Mouse (Mus musculus): ENCODE measurements around the gene Madd. TPM values are rescaled to one million over a fixed set of nuclear protein-coding genes. Genes with fewer than 3 reads are reported as not detected.

Madd gene
- polyA plus RNA-seq, 1 experiment from 2014 or later = 16.9 TPM

DNA sequence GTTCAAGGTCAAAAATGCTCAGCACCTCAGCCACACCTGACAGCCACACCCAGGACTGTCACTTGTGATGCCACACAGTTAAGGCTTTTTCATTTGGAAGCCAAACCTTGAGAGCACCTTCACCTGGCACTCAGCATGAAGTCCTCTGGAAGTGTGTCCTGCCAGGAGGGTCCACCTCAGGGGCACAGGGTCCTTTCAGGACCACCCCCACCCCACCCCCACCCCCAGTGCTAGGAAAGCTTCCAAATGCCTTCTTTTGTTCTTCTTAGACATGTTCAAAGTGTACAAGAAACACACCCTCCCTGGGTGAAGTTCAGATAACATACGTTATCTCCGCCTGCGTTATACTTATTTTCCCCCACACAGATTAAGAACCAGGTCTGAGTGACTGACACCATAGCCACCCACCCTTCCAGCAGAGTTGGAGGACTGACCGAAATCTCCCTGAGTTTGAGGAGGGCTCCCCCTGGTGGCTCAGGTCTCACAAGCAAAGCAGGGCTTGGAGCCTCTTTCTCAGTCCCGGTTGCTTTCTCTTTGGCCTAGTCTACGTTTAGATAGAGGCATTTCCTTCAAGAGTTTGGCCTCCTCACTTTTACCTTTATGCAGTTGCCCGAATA lies 82.4 kb downstream of the Madd start:
- H3K27me3 ChIP-seq (ENCODE audit: low read depth, poor library complexity, severe bottlenecking) = no peaks in the 10 kb centered on the region
- no peaks in the 10 kb centered on the region for H3K9me3 ChIP-seq (replicated peaks)
- 18% methylated on average over 7 of the region's 7 CpGs for WGBS
- H3K27ac ChIP-seq (replicated peaks) = no peak overlapping the region
- peaks cover 9% of the 10 kb centered on the region for H3K4me1 ChIP-seq
- DNase-seq (ENCODE audit: low spot score) = peak; percentile 87
- no peaks in the 10 kb centered on the region for H3K36me3 ChIP-seq
- no peak overlapping the region for H3K4me3 ChIP-seq

DNA sequence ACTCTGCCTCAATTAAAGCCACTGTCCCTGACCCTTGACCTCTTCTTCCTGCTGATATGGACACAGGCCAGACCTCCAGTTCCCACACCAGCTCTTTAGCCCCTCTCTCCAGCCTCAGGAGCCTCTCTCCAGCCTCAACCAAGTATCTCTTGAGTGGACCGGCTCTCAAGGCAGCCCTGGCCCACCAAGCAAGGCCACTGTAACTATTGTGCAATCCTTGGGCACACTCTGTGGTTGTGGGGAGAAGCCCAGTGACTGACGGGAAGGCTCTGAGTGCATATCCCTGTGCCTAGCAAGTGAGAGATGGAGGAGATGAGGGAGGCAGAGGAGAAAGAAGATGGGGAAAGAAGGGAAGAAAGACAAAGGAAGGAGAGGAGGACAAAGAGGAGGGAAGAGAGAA lies 85.5 kb downstream of the Madd start:
- Histone ChIP-seq H3K36me3 (no peaks in the 10 kb centered on the region), H3K9me3 (replicated peaks) (no peaks in the 10 kb centered on the region), H3K4me1 (peaks cover 9% of the 10 kb centered on the region), H3K4me3 (no peak overlapping the region), H3K27me3 (ENCODE audit: low read depth, poor library complexity, severe bottlenecking) (no peaks in the 10 kb centered on the region), H3K27ac (replicated peaks) (no peak overlapping the region)
- DNase-seq (ENCODE audit: low spot score) = no peak
- 83% methylated on average over 2 of the region's 2 CpGs for WGBS

DNA sequence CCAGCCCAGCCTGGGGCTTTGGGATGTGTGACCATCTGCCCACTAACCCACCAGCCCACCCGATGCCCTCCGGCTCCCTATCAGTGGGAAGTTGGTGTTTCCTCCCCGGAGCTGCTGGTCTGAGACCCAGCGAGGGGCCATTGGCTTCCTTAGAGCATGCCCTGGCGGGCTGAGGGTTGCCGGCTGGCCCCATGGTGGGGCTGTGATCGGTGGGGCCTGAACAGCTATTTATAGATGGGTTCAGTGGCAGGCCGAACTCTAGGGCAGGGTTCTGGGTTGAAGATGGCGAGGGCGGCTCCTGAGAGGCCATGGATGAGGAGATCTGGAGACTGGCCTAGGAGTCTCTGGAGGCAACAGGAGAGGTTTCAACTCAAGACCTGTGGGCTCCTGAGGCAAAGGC lies 86.6 kb downstream of the Madd start:
- H3K27ac ChIP-seq (replicated peaks) = 0 out of 2 replicates have a peak overlapping the region, but pooled peaks have one; percentile 24
- no peak overlapping the region for H3K4me3 ChIP-seq
- peaks cover 9% of the 10 kb centered on the region for H3K4me1 ChIP-seq
- no peaks in the 10 kb centered on the region for H3K9me3 ChIP-seq (replicated peaks)
- WGBS = 88% methylated on average over 10 of the region's 10 CpGs
- DNase-seq (ENCODE audit: low spot score) = no peak
- no peaks in the 10 kb centered on the region for H3K36me3 ChIP-seq
- H3K27me3 ChIP-seq (ENCODE audit: low read depth, poor library complexity, severe bottlenecking) = no peaks in the 10 kb centered on the region

DNA sequence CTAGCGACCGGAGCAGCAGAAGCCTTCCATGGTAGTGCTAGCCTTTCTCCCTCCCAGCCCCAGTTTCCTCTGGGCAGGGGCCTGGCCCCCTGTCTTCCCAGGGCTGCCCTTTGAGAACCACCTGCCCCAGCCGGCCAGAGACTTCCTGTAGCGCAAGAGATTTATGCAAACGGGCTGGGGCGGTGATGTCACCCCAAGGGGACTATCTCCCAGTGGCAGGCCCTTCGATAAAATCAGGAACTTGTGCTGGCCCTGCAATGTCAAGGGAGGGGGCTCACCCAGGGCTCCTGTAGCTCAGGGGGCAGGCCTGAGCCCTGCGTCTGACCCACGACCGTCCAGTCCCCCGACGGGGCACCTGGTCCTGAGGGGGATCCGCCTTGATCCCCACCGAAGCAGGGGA lies 87.1 kb downstream of the Madd start:
- H3K27ac ChIP-seq (replicated peaks) = no peak overlapping the region
- peaks cover 9% of the 10 kb centered on the region for H3K4me1 ChIP-seq
- DNase-seq (ENCODE audit: low spot score) = no peak
- no peaks in the 10 kb centered on the region for H3K9me3 ChIP-seq (replicated peaks)
- no peaks in the 10 kb centered on the region for H3K36me3 ChIP-seq
- H3K27me3 ChIP-seq (ENCODE audit: low read depth, poor library complexity, severe bottlenecking) = no peaks in the 10 kb centered on the region
- 68% methylated on average over 14 of the region's 14 CpGs for WGBS
- no peak overlapping the region for H3K4me3 ChIP-seq

DNA sequence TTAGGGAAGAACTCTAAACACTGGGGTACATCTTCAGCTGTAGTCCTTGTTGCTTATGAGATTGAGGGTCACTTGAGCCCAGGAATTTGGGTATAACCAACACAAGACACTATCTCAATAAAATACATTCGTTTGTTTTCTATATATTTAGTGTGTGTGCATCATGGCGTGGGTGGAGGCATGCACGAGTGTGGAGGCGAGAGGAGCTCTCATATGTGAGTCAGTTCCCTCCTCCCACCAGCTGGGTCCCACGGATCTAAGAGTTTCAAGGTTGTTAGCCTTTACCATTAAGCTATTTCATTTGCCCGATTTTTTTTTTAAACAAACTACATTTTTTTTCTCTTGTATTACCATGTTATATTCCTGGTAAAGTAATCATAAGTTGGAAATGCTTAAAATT lies 92.8 kb downstream of the Madd start:
- 79% methylated on average over 6 of the region's 6 CpGs for WGBS
- Histone ChIP-seq H3K36me3 (no peaks in the 10 kb centered on the region), H3K4me1 (peaks cover 8% of the 10 kb centered on the region), H3K27me3 (ENCODE audit: low read depth, poor library complexity, severe bottlenecking) (no peaks in the 10 kb centered on the region), H3K4me3 (no peak overlapping the region), H3K27ac (replicated peaks) (no peak overlapping the region), H3K9me3 (replicated peaks) (no peaks in the 10 kb centered on the region)
- DNase-seq (ENCODE audit: low spot score) = no peak

DNA sequence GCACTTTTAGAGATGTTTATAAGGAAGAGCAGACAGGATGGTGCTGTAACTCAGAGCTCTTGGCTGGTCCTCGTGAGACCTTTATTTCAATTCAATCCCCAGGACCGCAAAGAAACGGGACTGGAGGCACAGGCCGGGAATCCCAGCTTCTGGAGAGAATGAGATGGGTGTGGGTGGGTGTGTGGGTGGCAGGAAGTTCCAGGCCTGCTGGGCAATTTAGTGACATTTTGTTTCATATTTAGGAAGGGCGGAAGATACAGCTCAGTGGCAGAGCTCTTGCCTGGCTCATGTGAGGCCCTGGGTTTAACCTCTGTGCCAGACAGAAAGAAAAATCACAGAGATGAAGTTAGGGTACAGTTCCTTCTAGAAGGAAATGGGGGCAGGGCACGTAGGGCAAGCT lies 93.4 kb downstream of the Madd start:
- Histone ChIP-seq H3K4me3 (no peak overlapping the region), H3K27me3 (ENCODE audit: low read depth, poor library complexity, severe bottlenecking) (no peaks in the 10 kb centered on the region), H3K4me1 (peaks cover 9% of the 10 kb centered on the region), H3K27ac (replicated peaks) (no peak overlapping the region), H3K9me3 (replicated peaks) (no peaks in the 10 kb centered on the region), H3K36me3 (no peaks in the 10 kb centered on the region)
- no peak for DNase-seq (ENCODE audit: low spot score)
- WGBS = 83% methylated on average over 6 of the region's 6 CpGs

DNA sequence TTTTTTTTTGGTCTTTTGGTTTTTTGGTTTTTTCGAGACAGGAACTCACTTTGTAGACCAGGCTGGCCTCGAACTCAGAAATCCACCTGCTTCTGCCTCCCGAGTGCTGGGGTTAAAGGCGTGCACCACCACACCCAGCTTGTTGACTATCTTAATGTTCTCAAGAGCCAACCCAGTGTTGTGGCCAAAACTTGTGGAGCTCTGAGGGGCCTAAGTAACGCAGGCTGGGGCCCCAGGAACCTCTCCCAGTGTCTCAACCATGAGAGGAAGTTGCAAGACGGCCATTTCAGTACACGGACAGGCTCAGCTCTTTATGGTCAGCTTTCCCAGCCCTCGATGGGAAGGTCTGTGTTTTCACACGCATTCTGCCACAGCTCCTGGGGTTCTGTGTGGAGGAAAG lies 94.7 kb downstream of the Madd start:
- WGBS = 85% methylated on average over 9 of the region's 9 CpGs
- Histone ChIP-seq H3K9me3 (replicated peaks) (no peaks in the 10 kb centered on the region), H3K4me3 (no peak overlapping the region), H3K27ac (replicated peaks) (no peak overlapping the region), H3K4me1 (peaks cover 9% of the 10 kb centered on the region), H3K27me3 (ENCODE audit: low read depth, poor library complexity, severe bottlenecking) (no peaks in the 10 kb centered on the region), H3K36me3 (no peaks in the 10 kb centered on the region)
- DNase-seq (ENCODE audit: low spot score) = no peak

DNA sequence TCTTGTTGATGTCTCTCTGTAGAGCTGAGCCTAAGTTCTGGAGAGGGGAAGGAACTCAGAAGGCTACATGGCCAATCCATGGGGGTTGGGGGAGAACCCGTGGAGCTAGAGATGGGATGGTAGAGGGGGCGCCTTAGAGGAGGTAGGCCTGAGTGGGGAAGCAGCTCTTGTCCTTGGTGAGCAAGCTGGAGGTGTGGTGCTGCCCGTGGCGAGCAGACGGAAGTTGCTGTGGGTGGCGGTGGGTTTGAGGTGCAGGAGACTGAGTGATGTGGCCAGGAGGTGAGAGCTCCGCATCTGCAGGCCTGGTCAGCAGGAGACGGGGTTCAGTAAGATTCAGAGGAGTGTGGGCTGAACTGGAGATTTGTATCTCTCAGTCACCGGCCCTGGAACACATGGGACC lies 96.2 kb downstream of the Madd start:
- Histone ChIP-seq H3K36me3 (no peaks in the 10 kb centered on the region), H3K4me1 (peaks cover 9% of the 10 kb centered on the region), H3K27me3 (ENCODE audit: low read depth, poor library complexity, severe bottlenecking) (no peaks in the 10 kb centered on the region), H3K4me3 (no peak overlapping the region), H3K27ac (replicated peaks) (no peak overlapping the region), H3K9me3 (replicated peaks) (no peaks in the 10 kb centered on the region)
- DNase-seq (ENCODE audit: low spot score) = no peak
- WGBS = 89% methylated on average over 9 of the region's 9 CpGs

Other genes starting within 250 kb of the Madd start
- gene Celf1, start 243.5 kb downstream of the Madd start, polyA plus RNA-seq (2016; fragmentation: Nextera tagmentation; extraction: Ambion mirVana) = 148 and 158 TPM in 2 replicates
- gene Rapsn, start 148.2 kb downstream of the Madd start, polyA plus RNA-seq (2016; fragmentation: Nextera tagmentation; extraction: Ambion mirVana) = 1.7 and 2.0 TPM in 2 replicates
- 363 TPM in 2 replicates for gene Psmc3, start 129.8 kb downstream of the Madd start, polyA plus RNA-seq (2016; fragmentation: Nextera tagmentation; extraction: Ambion mirVana)
- 20.5 and 26.3 TPM in 2 replicates for gene Slc39a13, start 113.4 kb downstream of the Madd start, polyA plus RNA-seq (2016; fragmentation: Nextera tagmentation; extraction: Ambion mirVana)
- 3.6 and 5.6 TPM in 2 replicates for gene Spi1, start 101.4 kb downstream of the Madd start, polyA plus RNA-seq (2016; fragmentation: Nextera tagmentation; extraction: Ambion mirVana)
- gene Mybpc3, start 65.7 kb downstream of the Madd start, polyA plus RNA-seq (2016; fragmentation: Nextera tagmentation; extraction: Ambion mirVana) = 0.02 TPM in 1 of 2 replicates, not detected in the other
- gene Nr1h3, start 19.0 kb upstream of the Madd start, polyA plus RNA-seq (2016; fragmentation: Nextera tagmentation; extraction: Ambion mirVana) = 2.3 and 3.1 TPM in 2 replicates
- 28.3 and 35.3 TPM in 2 replicates for gene Acp2, start 19.0 kb upstream of the Madd start, polyA plus RNA-seq (2016; fragmentation: Nextera tagmentation; extraction: Ambion mirVana)
- gene Ddb2, start 53.1 kb upstream of the Madd start, polyA plus RNA-seq (2016; fragmentation: Nextera tagmentation; extraction: Ambion mirVana) = 7.9 and 9.4 TPM in 2 replicates
- gene Pacsin3, start 72.1 kb upstream of the Madd start, polyA plus RNA-seq (2016; fragmentation: Nextera tagmentation; extraction: Ambion mirVana) = 38.9 and 40.5 TPM in 2 replicates
- gene Arfgap2, start 81.1 kb upstream of the Madd start, polyA plus RNA-seq (2016; fragmentation: Nextera tagmentation; extraction: Ambion mirVana) = 99.0 and 104 TPM in 2 replicates